Mouse (Mus musculus) right cerebral cortex, adult 18-20 months (tissue): ENCODE data around the gene Ssxb1.
"Not testable (repeated sequence)": the region's sequence is repeated elsewhere in the genome, so short reads cannot be mapped to it uniquely, and the experiment has no call there.

Experiments
- DNase-seq: peaks from one replicate; pipeline ENCODE4 v3.0.0; 2022; ENCODE audit warnings: mixed read lengths

Gene Ssxb1

GRCm38 (mm10) chrX:8413005-8413404 is at the start of gene Ssxb1:
Gene Ssxb1 (plus strand): TSS chrX:8413305.
- not testable (repeated sequence) for DNase-seq

- not testable (repeated sequence) for DNase-seq
Measured at GRCm38 (mm10) chrX:8366678-8367077, 46.4 kb upstream of the Ssxb1 start, which contains the start of gene Ssxb9. Gene Ssxb9 (plus strand): TSS chrX:8366978.

GRCm38 (mm10) chrX:8461626-8462025 is 48.5 kb downstream of the Ssxb1 start, which contains the start of gene Ssxb2:
Gene Ssxb2 (minus strand): TSS chrX:8461726.
- not testable (repeated sequence) for DNase-seq
